Mouse (Mus musculus): ENCODE measurements around the gene Hlcs. TPM values are rescaled to one million over a fixed set of nuclear protein-coding genes. Genes with fewer than 3 reads are reported as not detected.

Hlcs gene
- polyA plus RNA-seq, 1 experiment from 2014 or later: 8.0 TPM

DNA sequence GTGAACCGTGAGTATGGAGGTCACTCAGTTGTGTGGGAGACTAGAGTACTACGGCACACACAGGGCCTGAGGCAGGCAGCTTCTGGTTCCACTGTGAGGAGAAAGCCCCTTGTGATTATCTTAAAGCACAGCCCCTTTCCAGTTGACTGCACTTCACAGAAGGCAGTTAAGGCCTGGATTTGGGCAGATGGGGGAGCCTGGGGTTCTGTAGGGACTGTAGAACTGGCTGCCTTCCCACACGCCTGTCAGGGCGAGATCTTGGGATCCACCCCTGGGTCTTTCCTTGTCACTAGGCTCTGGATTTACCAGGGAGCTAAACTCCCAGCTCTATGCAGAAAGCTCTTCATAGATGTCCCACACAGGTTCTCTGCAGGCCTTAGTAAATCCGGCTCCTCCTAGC lies 17.1 kb upstream of the Hlcs start:
- Histone ChIP-seq H3K4me2 (ENCODE audit: low read length) (no peak overlapping the region), H3K36me3 (ENCODE audit: control insufficient read depth, insufficient read depth) (no peaks in the 10 kb centered on the region), H3K4me1 (replicated peaks; ENCODE audit: control insufficient read depth, insufficient read depth, low read length) (peaks cover 25% of the 10 kb centered on the region), H3K9me3 (ENCODE audit: control insufficient read depth, low read length) (no peaks in the 10 kb centered on the region), H3K9ac (replicated peaks; ENCODE audit: low read depth, low read length) (no peak overlapping the region), H3K27me3 (replicated peaks; ENCODE audit: control insufficient read depth, insufficient read depth, low read length) (peaks cover 18% of the 10 kb centered on the region), H3K27ac (ENCODE audit: low read length) (no peak overlapping the region), H3K4me3 (replicated peaks; ENCODE audit: low read length) (no peak overlapping the region)
- peak; percentile 62; the same call in 1 of the 2 replicates for ATAC-seq
- WGBS: 36% methylated on average over 5 of the region's 5 CpGs

- Histone ChIP-seq H3K36me3 (ENCODE audit: control insufficient read depth, insufficient read depth) (no peaks in the 10 kb centered on the region), H3K27me3 (replicated peaks; ENCODE audit: control insufficient read depth, insufficient read depth, low read length) (peaks cover 18% of the 10 kb centered on the region), H3K9me3 (ENCODE audit: control insufficient read depth, low read length) (no peaks in the 10 kb centered on the region), H3K4me3 (replicated peaks; ENCODE audit: low read length) (peak overlapping the region; percentile 46), H3K4me1 (replicated peaks; ENCODE audit: control insufficient read depth, insufficient read depth, low read length) (peaks cover 25% of the 10 kb centered on the region), H3K27ac (ENCODE audit: low read length) (no peak overlapping the region), H3K4me2 (ENCODE audit: low read length) (peak overlapping the region; percentile 79), H3K9ac (replicated peaks; ENCODE audit: low read depth, low read length) (no peak overlapping the region)
- WGBS: 8% methylated on average over 25 of the region's 25 CpGs
- no peak for ATAC-seq
These were observed 15.8 kb upstream of the Hlcs start for GRCm38 (mm10) chr16:94328881-94329867.

GRCm38 (mm10) chr16:94327781-94328711 lies 14.7 kb upstream of the Hlcs start, which contains the start of gene Ripply3:
Gene Ripply3, plus strand, starts transcription at chr16:94328420.
- Histone ChIP-seq H3K36me3 (ENCODE audit: control insufficient read depth, insufficient read depth) (no peaks in the 10 kb centered on the region), H3K4me3 (replicated peaks; ENCODE audit: low read length) (peak within 1 kb of the TSS; percentile 46), H3K9ac (replicated peaks; ENCODE audit: low read depth, low read length) (peak within 1 kb of the TSS; percentile 44), H3K4me1 (replicated peaks; ENCODE audit: control insufficient read depth, insufficient read depth, low read length) (peaks cover 25% of the 10 kb centered on the region), H3K27ac (ENCODE audit: low read length) (no peak within 1 kb of the TSS), H3K9me3 (ENCODE audit: control insufficient read depth, low read length) (no peaks in the 10 kb centered on the region), H3K4me2 (ENCODE audit: low read length) (peak within 1 kb of the TSS; percentile 79), H3K27me3 (replicated peaks; ENCODE audit: control insufficient read depth, insufficient read depth, low read length) (peaks cover 18% of the 10 kb centered on the region)
- WGBS: 2% methylated on average over 63 of the region's 63 CpGs
- no peak for ATAC-seq

- WGBS: 90% methylated on average over 3 of the region's 3 CpGs
- H3K36me3 ChIP-seq (ENCODE audit: control insufficient read depth, insufficient read depth): no peaks in the 10 kb centered on the region
- H3K27me3 ChIP-seq (replicated peaks; ENCODE audit: control insufficient read depth, insufficient read depth, low read length): peaks cover 18% of the 10 kb centered on the region
- H3K4me2 ChIP-seq (ENCODE audit: low read length): no peak overlapping the region
- no peaks in the 10 kb centered on the region for H3K9me3 ChIP-seq (ENCODE audit: control insufficient read depth, low read length)
- ATAC-seq: no peak
- no peak overlapping the region for H3K9ac ChIP-seq (replicated peaks; ENCODE audit: low read depth, low read length)
- H3K4me1 ChIP-seq (replicated peaks; ENCODE audit: control insufficient read depth, insufficient read depth, low read length): peaks cover 25% of the 10 kb centered on the region
- H3K27ac ChIP-seq (ENCODE audit: low read length): no peak overlapping the region
- H3K4me3 ChIP-seq (replicated peaks; ENCODE audit: low read length): no peak overlapping the region
These were observed 12.6 kb upstream of the Hlcs start for GRCm38 (mm10) chr16:94326008-94326407.

DNA sequence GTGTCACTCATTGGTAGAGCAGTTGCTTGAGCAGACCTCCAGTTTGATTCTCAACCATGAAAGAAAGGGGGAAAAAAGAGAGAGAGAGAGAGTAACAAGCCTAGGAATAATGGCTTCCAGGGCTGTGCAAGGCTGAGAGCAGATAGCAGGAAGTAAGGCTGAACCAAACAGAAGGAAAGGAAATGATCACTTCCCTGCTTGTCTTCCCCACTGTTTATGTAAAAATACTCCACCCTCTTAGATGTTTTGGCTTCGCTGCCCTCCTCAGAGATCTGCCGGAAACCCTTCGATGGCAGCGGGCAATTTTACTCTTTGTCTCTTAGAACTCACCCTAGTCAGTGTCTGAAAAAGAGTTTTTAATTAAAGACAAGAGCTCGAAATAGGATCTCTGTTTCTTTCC lies 10.3 kb upstream of the Hlcs start:
- Histone ChIP-seq H3K27ac (ENCODE audit: low read length) (no peak overlapping the region), H3K9ac (replicated peaks; ENCODE audit: low read depth, low read length) (no peak overlapping the region), H3K4me1 (replicated peaks; ENCODE audit: control insufficient read depth, insufficient read depth, low read length) (peaks cover 11% of the 10 kb centered on the region), H3K9me3 (ENCODE audit: control insufficient read depth, low read length) (no peaks in the 10 kb centered on the region), H3K4me2 (ENCODE audit: low read length) (no peak overlapping the region), H3K36me3 (ENCODE audit: control insufficient read depth, insufficient read depth) (no peaks in the 10 kb centered on the region), H3K27me3 (replicated peaks; ENCODE audit: control insufficient read depth, insufficient read depth, low read length) (peaks cover 18% of the 10 kb centered on the region), H3K4me3 (replicated peaks; ENCODE audit: low read length) (no peak overlapping the region)
- WGBS: 70% methylated on average over 5 of the region's 5 CpGs
- ATAC-seq: no peak

DNA sequence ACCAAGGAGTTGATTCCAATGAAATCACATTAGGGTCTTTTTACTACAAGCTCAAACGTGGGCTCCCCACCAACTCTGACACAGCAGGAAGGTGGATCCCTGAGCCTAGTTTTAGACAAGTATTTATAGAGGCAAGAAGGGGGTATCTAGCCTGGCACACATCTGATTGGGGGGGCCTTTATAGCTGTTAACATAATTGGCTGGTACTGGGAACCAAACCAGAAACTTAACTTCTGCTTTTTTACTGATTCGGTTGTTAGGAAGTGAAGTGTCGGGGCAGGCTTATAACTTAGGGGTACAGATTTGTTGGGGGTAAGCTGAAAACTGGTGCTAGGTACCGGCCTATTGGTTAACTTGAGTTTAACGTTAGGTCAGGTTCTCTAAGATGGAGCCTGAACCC lies 6.9 kb upstream of the Hlcs start:
- Histone ChIP-seq H3K27ac (ENCODE audit: low read length) (no peak overlapping the region), H3K4me2 (ENCODE audit: low read length) (no peak overlapping the region), H3K4me3 (replicated peaks; ENCODE audit: low read length) (no peak overlapping the region), H3K9me3 (ENCODE audit: control insufficient read depth, low read length) (no peaks in the 10 kb centered on the region), H3K4me1 (replicated peaks; ENCODE audit: control insufficient read depth, insufficient read depth, low read length) (no peaks in the 10 kb centered on the region), H3K9ac (replicated peaks; ENCODE audit: low read depth, low read length) (no peak overlapping the region), H3K36me3 (ENCODE audit: control insufficient read depth, insufficient read depth) (no peaks in the 10 kb centered on the region), H3K27me3 (replicated peaks; ENCODE audit: control insufficient read depth, insufficient read depth, low read length) (no peaks in the 10 kb centered on the region)
- ATAC-seq: no peak
- WGBS: 80% methylated on average over 5 of the region's 5 CpGs

DNA sequence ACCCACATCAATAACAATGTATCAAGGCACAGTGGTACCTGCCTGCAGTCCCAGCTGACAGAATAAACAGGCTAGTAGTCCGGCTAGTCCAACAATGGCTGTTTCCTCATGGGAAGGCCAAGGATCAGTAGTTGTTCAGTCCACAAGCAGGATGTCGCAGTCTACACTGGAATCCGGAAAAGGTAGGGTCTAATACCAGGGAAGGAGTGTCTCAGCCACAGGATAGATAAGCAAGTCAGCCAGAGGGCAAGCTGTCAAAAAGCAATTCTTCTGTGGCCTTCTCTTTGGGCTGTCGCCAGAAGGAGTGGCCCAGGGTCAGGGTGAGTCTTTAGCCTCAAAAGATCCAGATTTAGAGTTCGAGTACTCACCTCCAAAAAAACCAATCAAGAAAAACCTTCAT lies 4.4 kb upstream of the Hlcs start:
- Histone ChIP-seq H3K4me2 (ENCODE audit: low read length) (no peak overlapping the region), H3K4me3 (replicated peaks; ENCODE audit: low read length) (no peak overlapping the region), H3K4me1 (replicated peaks; ENCODE audit: control insufficient read depth, insufficient read depth, low read length) (peaks cover 9% of the 10 kb centered on the region), H3K36me3 (ENCODE audit: control insufficient read depth, insufficient read depth) (no peaks in the 10 kb centered on the region), H3K9me3 (ENCODE audit: control insufficient read depth, low read length) (no peaks in the 10 kb centered on the region), H3K9ac (replicated peaks; ENCODE audit: low read depth, low read length) (no peak overlapping the region), H3K27ac (ENCODE audit: low read length) (no peak overlapping the region), H3K27me3 (replicated peaks; ENCODE audit: control insufficient read depth, insufficient read depth, low read length) (no peaks in the 10 kb centered on the region)
- 81% methylated on average over 5 of the region's 5 CpGs for WGBS
- no peak for ATAC-seq

DNA sequence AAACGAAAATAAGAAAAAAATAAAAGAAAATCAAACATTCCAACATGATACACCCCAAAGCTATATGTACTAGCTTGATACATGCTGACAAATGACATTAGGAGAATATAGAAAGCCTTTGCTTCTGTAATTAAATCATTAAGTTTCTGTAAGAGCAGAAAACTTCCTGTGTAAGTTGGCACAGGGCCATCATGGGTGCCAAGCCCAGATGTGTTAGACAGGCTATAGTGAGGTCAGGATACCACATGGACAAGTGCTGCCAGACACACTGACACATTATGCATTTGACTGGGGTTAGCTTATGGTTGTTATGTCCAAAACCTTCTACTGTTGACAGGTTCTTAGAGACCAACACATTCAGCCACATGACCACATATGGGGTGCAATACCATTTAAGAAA lies 1.8 kb upstream of the Hlcs start:
- Histone ChIP-seq H3K4me1 (replicated peaks; ENCODE audit: control insufficient read depth, insufficient read depth, low read length) (peaks cover 17% of the 10 kb centered on the region), H3K4me3 (replicated peaks; ENCODE audit: low read length) (no peak overlapping the region), H3K9ac (replicated peaks; ENCODE audit: low read depth, low read length) (no peak overlapping the region), H3K9me3 (ENCODE audit: control insufficient read depth, low read length) (no peaks in the 10 kb centered on the region), H3K4me2 (ENCODE audit: low read length) (no peak overlapping the region), H3K27ac (ENCODE audit: low read length) (no peak overlapping the region), H3K36me3 (ENCODE audit: control insufficient read depth, insufficient read depth) (no peaks in the 10 kb centered on the region), H3K27me3 (replicated peaks; ENCODE audit: control insufficient read depth, insufficient read depth, low read length) (no peaks in the 10 kb centered on the region)
- WGBS: 32% methylated on average over 1 of the region's 1 CpGs
- no peak for ATAC-seq

DNA sequence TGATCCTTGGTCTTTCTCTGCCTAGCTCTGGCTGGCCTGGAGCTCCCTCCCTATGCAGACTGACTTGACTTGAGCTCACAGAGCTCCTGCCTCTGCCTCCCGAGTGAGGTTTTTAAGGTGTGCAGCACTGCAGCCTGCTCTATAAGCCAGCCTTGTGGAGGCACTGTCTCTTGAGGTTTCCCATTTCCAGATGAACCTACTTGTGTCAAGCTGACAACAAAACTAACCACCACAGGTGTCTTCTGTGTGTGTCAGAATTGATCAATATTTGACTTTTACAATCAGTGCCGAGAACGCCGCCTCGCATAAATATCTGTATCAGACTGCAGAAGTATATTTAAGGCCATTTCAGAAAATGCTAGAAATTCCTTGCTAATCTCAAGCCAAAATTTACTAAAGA lies 1.3 kb upstream of the Hlcs start:
- Histone ChIP-seq H3K4me2 (ENCODE audit: low read length) (no peak overlapping the region), H3K4me3 (replicated peaks; ENCODE audit: low read length) (no peak overlapping the region), H3K4me1 (replicated peaks; ENCODE audit: control insufficient read depth, insufficient read depth, low read length) (peaks cover 17% of the 10 kb centered on the region), H3K9ac (replicated peaks; ENCODE audit: low read depth, low read length) (no peak overlapping the region), H3K27me3 (replicated peaks; ENCODE audit: control insufficient read depth, insufficient read depth, low read length) (no peaks in the 10 kb centered on the region), H3K27ac (ENCODE audit: low read length) (no peak overlapping the region; the same call in 1 of the 2 replicates), H3K9me3 (ENCODE audit: control insufficient read depth, low read length) (no peaks in the 10 kb centered on the region), H3K36me3 (ENCODE audit: control insufficient read depth, insufficient read depth) (no peaks in the 10 kb centered on the region)
- ATAC-seq: no peak
- WGBS: 97% methylated on average over 5 of the region's 5 CpGs
